Mouse (Mus musculus): ENCODE data around the gene Syncrip.

GRCm38 (mm10) chr9:88492522-88492921 is 10.1 kb upstream of the Syncrip start:
- TF ChIP-seq CTCF (IDR thresholded peaks at IDR 0.05; ENCODE audit: borderline replicate concordance, control insufficient read depth, extremely low read depth, insufficient read depth, low read length, poor library complexity) (no peak), POLR2A (IDR thresholded peaks at IDR 0.05; ENCODE audit: control insufficient read depth, extremely low read depth, insufficient read depth, low read length, poor library complexity) (no peak)
